Mouse (Mus musculus) testis, adult 2 months (tissue): ENCODE results near the gene Pdzd11.

Source experiments
- CTCF ChIP-seq: fragments of 200-500 bp; IDR thresholded peaks from 2 replicates; pipeline ENCODE4 v1.5.1; 2012; ENCODE audit warnings: low read depth, mild to moderate bottlenecking, inconsistent platforms, low read length, moderate library complexity; ENCODE audit not compliant: control insufficient read depth, insufficient read depth, insufficient replicate concordance
- POLR2A ChIP-seq: fragments of 200-500 bp; IDR thresholded peaks from 2 replicates; pipeline ENCODE4 v1.6.1; 2012; ENCODE audit warnings: low read depth, mild to moderate bottlenecking, inconsistent platforms, low read length, moderate library complexity; ENCODE audit not compliant: control insufficient read depth

DNA sequence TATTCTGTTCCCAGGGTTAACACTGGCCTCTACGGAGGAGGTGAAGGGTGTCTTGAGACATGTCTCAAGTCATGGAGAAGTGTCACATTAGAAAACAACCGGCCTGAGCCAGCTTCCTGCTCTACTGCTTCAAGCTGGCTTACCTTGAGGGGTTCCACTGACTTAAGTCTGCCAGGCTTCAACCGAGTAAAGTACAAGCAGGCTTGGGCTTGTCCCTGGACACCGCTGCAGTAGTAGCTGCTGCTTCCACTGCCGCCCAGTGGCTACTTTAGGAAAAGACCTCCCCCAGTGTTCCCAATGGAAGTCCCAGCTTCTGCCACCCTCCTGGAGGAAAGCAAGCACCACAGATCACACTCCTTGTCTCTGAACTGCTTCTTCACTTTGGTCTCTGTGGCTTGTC, 28.9 kb downstream of the Pdzd11 start:
- no peak for TF ChIP-seq POLR2A
- peak; percentile 27; the same call in 1 of the 2 replicates for TF ChIP-seq CTCF
